In the genomic region with DNA sequence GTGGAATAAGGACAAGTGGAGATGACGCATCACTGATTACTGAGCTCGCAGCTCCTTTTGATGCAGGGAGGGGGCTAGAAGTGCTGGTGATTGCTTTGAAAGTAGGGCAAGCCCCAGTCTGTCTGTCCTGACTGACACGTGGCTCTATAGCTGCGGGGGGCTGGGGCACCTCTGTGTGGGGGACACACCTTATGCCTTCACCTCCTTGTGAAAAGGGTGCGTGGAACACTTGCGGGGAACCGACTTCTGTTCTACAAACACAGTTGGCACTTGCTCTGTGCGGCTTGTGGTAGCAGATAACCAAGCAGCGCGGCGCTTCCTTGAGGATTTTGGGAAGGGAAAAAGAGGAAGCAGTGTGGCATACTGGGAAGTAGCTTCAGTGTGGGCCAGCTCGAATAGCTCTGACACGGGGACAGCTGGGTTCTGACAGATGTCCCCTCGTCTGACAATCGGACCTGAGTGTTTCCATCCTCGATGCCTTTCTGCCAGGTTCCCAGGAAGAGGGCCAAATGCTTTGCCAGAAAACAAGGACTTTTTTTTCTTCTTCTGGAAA, we compare ENCODE assay signal across 10 mouse cellular contexts.
DNase-seq lines count a peak whose midpoint lies in the region; ATAC-seq and TF ChIP-seq lines count a peak whose summit lies in the region.
"Had no signal": no experiment of that assay in that cellular context is flagged by ENCODE, and none has a peak within 500 bp of the region (broad histone marks: within the 10 kb centered on the region; RNA-seq: fewer than 3 reads in every experiment).

No protein-coding gene starts in this region.

- peak overlapping the region; percentile 24 for H3K4me3 ChIP-seq in heart, embryonic 13.5 days
- no peak overlapping the region for H3K4me3 ChIP-seq in heart, adult 2 months

- no peak for TF ChIP-seq POLR2A in heart, adult 2 months (IDR thresholded peaks at IDR 0.05; ENCODE audit: insufficient read depth, low read depth, low read length)

- DNase-seq in heart, adult 2 months, result no peak
- peak; percentile 17 for DNase-seq in right cerebral cortex, postnatal 14 days
- DNase-seq in right cerebral cortex, adult 18-20 months, result no peak
- DNase-seq in cerebellum, postnatal 10 days, result peak; percentile 88 to 89
- DNase-seq in retina, embryonic 14.5 days (ENCODE audit: low spot score), result peak; percentile 41
- no peak for DNase-seq in T-cell, adult 2 months (ENCODE audit: low spot score)
- DNase-seq: midbrain, embryonic 14.5 days; spleen, adult 18-20 months had no signal

- TF ChIP-seq EP300 in heart, adult 2 months (IDR thresholded peaks at IDR 0.05; ENCODE audit: insufficient read depth, low read depth, low read length), result no peak

- TF ChIP-seq CTCF in heart, adult 2 months (IDR thresholded peaks at IDR 0.05), result no peak

- H3K9ac ChIP-seq in heart, embryonic 13.5 days, result peak overlapping the region; percentile 61
- no peak overlapping the region for H3K9ac ChIP-seq in heart, adult 2 months (ENCODE audit: low read depth, low read length)

- no peak for ATAC-seq in heart, embryonic 13.5 days (ENCODE audit: extremely low read depth, insufficient number of reproducible peaks, low FRiP score, low TSS enrichment)
- ATAC-seq in CD4-positive, CD25-positive, alpha-beta regulatory T cell, adult 4 months, result no peak

- no peaks in the 10 kb centered on the region for H3K79me2 ChIP-seq in heart, adult 2 months (replicated peaks; ENCODE audit: control insufficient read depth, insufficient read depth, low read length)

- 35% methylated on average over 16 of the region's 16 CpGs for WGBS in heart, embryonic 13.5 days
- WGBS in heart, adult 2 months, result 38% methylated on average over 16 of the region's 16 CpGs

- H3K9me3 ChIP-seq in heart, embryonic 13.5 days, result no peaks in the 10 kb centered on the region

- H3K36me3 ChIP-seq in heart, embryonic 13.5 days, result no peaks in the 10 kb centered on the region
- H3K36me3 ChIP-seq in heart, adult 2 months (ENCODE audit: control insufficient read depth, insufficient read depth, low read length), result no peaks in the 10 kb centered on the region

- intact Hi-C loops in heart, adult 2 months (cut with DNase I), result no loop called here

- no peaks in the 10 kb centered on the region for H3K27me3 ChIP-seq in heart, embryonic 13.5 days (replicated peaks)
- no peaks in the 10 kb centered on the region for H3K27me3 ChIP-seq in heart, adult 2 months (ENCODE audit: control insufficient read depth, insufficient read depth, low read length)

- peak overlapping the region; percentile 58 for H3K4me2 ChIP-seq in heart, embryonic 13.5 days

- peaks cover 56% of the 10 kb centered on the region for H3K4me1 ChIP-seq in heart, embryonic 13.5 days
- peaks cover 4% of the 10 kb centered on the region; the same call in 1 of the 2 replicates for H3K4me1 ChIP-seq in heart, adult 2 months (ENCODE audit: control insufficient read depth, insufficient read depth, low read length)

- 0 out of 2 replicates have a peak overlapping the region, but pooled peaks have one; percentile 0 for H3K27ac ChIP-seq in heart, embryonic 13.5 days (replicated peaks)
- no peak overlapping the region for H3K27ac ChIP-seq in heart, adult 2 months

Comparison
In these comparisons a context has a peak if more than half of its experiments do, and no peak if none do; other contexts are left out.
1. DNase-seq: peak in right cerebral cortex, postnatal 14 days (single experiment), cerebellum, postnatal 10 days (2 of 2) and retina, embryonic 14.5 days (single experiment); none in heart, adult 2 months (0 of 2), right cerebral cortex, adult 18-20 months (single experiment) and T-cell, adult 2 months (single experiment).